Comparison of ENCODE assay signal across 10 mouse cellular contexts in genomic region chr10:80356737-80357136, GRCm38 (mm10). TPM values are rescaled to one million over a fixed set of nuclear protein-coding genes. Genes with fewer than 3 reads are reported as not detected.
DNase-seq lines count a peak whose midpoint lies in the region; ATAC-seq and TF ChIP-seq lines count a peak whose summit lies in the region.
"Had no signal": no experiment of that assay in that cellular context is flagged by ENCODE, and none has a peak within 500 bp of the region (broad histone marks: within the 10 kb centered on the region; RNA-seq: fewer than 3 reads in every experiment).

No protein-coding gene starts in this region.

- H3K27ac ChIP-seq in heart, embryonic 15.5 days: no peak overlapping the region
- H3K27ac ChIP-seq in cortical plate, adult 2 months (ENCODE audit: insufficient read depth, low read length): no peak overlapping the region
- no peak overlapping the region for H3K27ac ChIP-seq in hindbrain, embryonic 11.5 days (ENCODE audit: low read depth, low read length)
- H3K27ac ChIP-seq in midbrain, embryonic 12.5 days (replicated peaks): no peak overlapping the region

- peaks cover 94% of the 10 kb centered on the region for H3K27me3 ChIP-seq in heart, embryonic 15.5 days
- H3K27me3 ChIP-seq in hindbrain, embryonic 11.5 days (ENCODE audit: control insufficient read depth, insufficient read depth, low read length): peaks cover 78% of the 10 kb centered on the region
- H3K27me3 ChIP-seq in midbrain, embryonic 12.5 days: peaks cover 100% of the 10 kb centered on the region

- no peak for TF ChIP-seq CTCF in cortical plate, adult 2 months (IDR thresholded peaks at IDR 0.05; ENCODE audit: extremely low read depth, insufficient read depth, low read length)

- WGBS in heart, embryonic 15.5 days: 3% methylated on average over 34 of the region's 34 CpGs
- 3% methylated on average over 34 of the region's 34 CpGs for WGBS in hindbrain, embryonic 11.5 days
- 2% methylated on average over 34 of the region's 34 CpGs for WGBS in midbrain, embryonic 12.5 days

- no peak for DNase-seq in heart, adult 8-10 months (ENCODE audit: low spot score)
- DNase-seq in hindbrain, embryonic 11.5 days (ENCODE audit: low spot score): no peak
- DNase-seq in right cerebral cortex, postnatal 14 days: no peak
- DNase-seq in cerebellum, adult 9-11 months: no peak
- no peak for DNase-seq in kidney, adult 11 months
- DNase-seq: kidney, postnatal 14 days had no signal

- ATAC-seq in heart, embryonic 15.5 days (replicated peaks; ENCODE audit: insufficient number of reproducible peaks, insufficient read depth, low FRiP score, low read depth): no peak
- ATAC-seq in hindbrain, embryonic 11.5 days (ENCODE audit: low FRiP score): no peak
- no peak for ATAC-seq in midbrain, embryonic 12.5 days (ENCODE audit: low FRiP score, low read depth)
- ATAC-seq: CD4-positive, CD25-positive, alpha-beta regulatory T cell, adult 4 months had no signal

- peaks cover 16% of the 10 kb centered on the region for H3K4me1 ChIP-seq in heart, embryonic 15.5 days (replicated peaks)
- no peaks in the 10 kb centered on the region for H3K4me1 ChIP-seq in cortical plate, adult 2 months (ENCODE audit: control insufficient read depth, insufficient read depth, low read length)
- H3K4me1 ChIP-seq in hindbrain, embryonic 11.5 days (replicated peaks; ENCODE audit: control insufficient read depth, insufficient read depth, low read length): peaks cover 6% of the 10 kb centered on the region; the same call in 1 of the 2 replicates
- peaks cover 17% of the 10 kb centered on the region for H3K4me1 ChIP-seq in midbrain, embryonic 12.5 days

- H3K4me3 ChIP-seq in heart, embryonic 15.5 days: peak overlapping the region; percentile 27
- H3K4me3 ChIP-seq in cortical plate, adult 2 months (ENCODE audit: insufficient read depth, low read length): peak overlapping the region; percentile 48
- peak overlapping the region; percentile 24 for H3K4me3 ChIP-seq in hindbrain, embryonic 11.5 days (ENCODE audit: low read depth, low read length)
- H3K4me3 ChIP-seq in midbrain, embryonic 12.5 days: peak overlapping the region; percentile 34

- H3K4me2 ChIP-seq in heart, embryonic 15.5 days: peak overlapping the region; percentile 58
- peak overlapping the region; percentile 31 for H3K4me2 ChIP-seq in hindbrain, embryonic 11.5 days (replicated peaks; ENCODE audit: low read depth, low read length)
- H3K4me2 ChIP-seq in midbrain, embryonic 12.5 days (replicated peaks): peak overlapping the region; percentile 44

- no peak for TF ChIP-seq POLR2A in cortical plate, adult 2 months (IDR thresholded peaks at IDR 0.05; ENCODE audit: extremely low read depth, insufficient read depth, low read length)

- H3K9ac ChIP-seq in heart, embryonic 15.5 days: no peak overlapping the region
- H3K9ac ChIP-seq in hindbrain, embryonic 11.5 days (ENCODE audit: low read depth, low read length): no peak overlapping the region
- H3K9ac ChIP-seq in midbrain, embryonic 12.5 days (replicated peaks): no peak overlapping the region

- no peaks in the 10 kb centered on the region for H3K9me3 ChIP-seq in heart, embryonic 15.5 days (replicated peaks)
- no peaks in the 10 kb centered on the region for H3K9me3 ChIP-seq in hindbrain, embryonic 11.5 days (ENCODE audit: control insufficient read depth, low read length)
- no peaks in the 10 kb centered on the region for H3K9me3 ChIP-seq in midbrain, embryonic 12.5 days

- H3K36me3 ChIP-seq in heart, embryonic 15.5 days: no peaks in the 10 kb centered on the region
- no peaks in the 10 kb centered on the region for H3K36me3 ChIP-seq in hindbrain, embryonic 11.5 days (ENCODE audit: control insufficient read depth, insufficient read depth, low read length)
- no peaks in the 10 kb centered on the region for H3K36me3 ChIP-seq in midbrain, embryonic 12.5 days

RNA-seq across cellular contexts. Expression of gene Plk5, which starts 0.5 kb away (rescaled TPM):
- 0.06 and 0.09 TPM in 2 replicates for polyA plus RNA-seq in heart, embryonic 15.5 days (2015; fragmentation: Nextera tagmentation; extraction: Ambion mirVana)
- total RNA-seq in heart, adult 8-10 months (2022): 1 to 10 TPM in 2 of 4 experiments, under 1 TPM in 2; 0.91 to 1.3 (median 1.1) TPM
- polyA plus RNA-seq in cortical plate, adult 2 months (2012; rRNA removed): 36.3 and 40.3 TPM in 2 replicates
- 0.11 and 0.14 TPM in 2 replicates for polyA plus RNA-seq in hindbrain, embryonic 11.5 days (2014; fragmentation: Nextera tagmentation; extraction: Ambion mirVana)
- 0.31 and 0.52 TPM in 2 replicates for polyA plus RNA-seq in midbrain, embryonic 12.5 days (2016; fragmentation: Nextera tagmentation; extraction: Ambion mirVana)
- polyA plus RNA-seq: CD4-positive, CD25-positive, alpha-beta regulatory T cell, adult 4 months had no signal

RNA-seq across cellular contexts. Expression of gene Adamtsl5, which starts 8.5 kb away (rescaled TPM):
- 10.9 and 12.7 TPM in 2 replicates for polyA plus RNA-seq in heart, embryonic 15.5 days (2015; fragmentation: Nextera tagmentation; extraction: Ambion mirVana)
- total RNA-seq in heart, adult 8-10 months (2022): 100 to 1,000 TPM in 2 of 4 experiments, 10 to 100 TPM in 2; 87.9 to 109 (median 99.6) TPM
- polyA plus RNA-seq in cortical plate, adult 2 months (2012; rRNA removed): 7.9 and 9.4 TPM in 2 replicates
- 0.54 and 0.70 TPM in 2 replicates for polyA plus RNA-seq in hindbrain, embryonic 11.5 days (2014; fragmentation: Nextera tagmentation; extraction: Ambion mirVana)
- polyA plus RNA-seq in midbrain, embryonic 12.5 days (2016; fragmentation: Nextera tagmentation; extraction: Ambion mirVana): 0.38 and 0.79 TPM in 2 replicates
- polyA plus RNA-seq: CD4-positive, CD25-positive, alpha-beta regulatory T cell, adult 4 months had no signal

RNA-seq across cellular contexts. Expression of gene Reep6, which starts 27.0 kb away (rescaled TPM):
- polyA plus RNA-seq in heart, embryonic 15.5 days (2015; fragmentation: Nextera tagmentation; extraction: Ambion mirVana): 1.6 and 3.4 TPM in 2 replicates
- 1 to 10 TPM; 3.1 to 7.6 (median 5.0) TPM for total RNA-seq in heart, adult 8-10 months (2022)
- 5.7 and 6.3 TPM in 2 replicates for polyA plus RNA-seq in cortical plate, adult 2 months (2012; rRNA removed)
- 3.7 and 3.8 TPM in 2 replicates for polyA plus RNA-seq in hindbrain, embryonic 11.5 days (2014; fragmentation: Nextera tagmentation; extraction: Ambion mirVana)
- 3.1 and 4.3 TPM in 2 replicates for polyA plus RNA-seq in midbrain, embryonic 12.5 days (2016; fragmentation: Nextera tagmentation; extraction: Ambion mirVana)

RNA-seq across cellular contexts. Expression of gene Pcsk4, which starts 27.4 kb away (rescaled TPM):
- 1.3 and 1.5 TPM in 2 replicates for polyA plus RNA-seq in heart, embryonic 15.5 days (2015; fragmentation: Nextera tagmentation; extraction: Ambion mirVana)
- 1 to 10 TPM; 1.7 to 3.1 (median 2.7) TPM for total RNA-seq in heart, adult 8-10 months (2022)
- 13.1 and 13.9 TPM in 2 replicates for polyA plus RNA-seq in cortical plate, adult 2 months (2012; rRNA removed)
- polyA plus RNA-seq in hindbrain, embryonic 11.5 days (2014; fragmentation: Nextera tagmentation; extraction: Ambion mirVana): 1.1 and 1.8 TPM in 2 replicates
- 2.4 and 3.7 TPM in 2 replicates for polyA plus RNA-seq in midbrain, embryonic 12.5 days (2016; fragmentation: Nextera tagmentation; extraction: Ambion mirVana)

RNA-seq across cellular contexts. Expression of gene Mex3d, which starts 30.7 kb away (rescaled TPM):
- 4.8 and 5.2 TPM in 2 replicates for polyA plus RNA-seq in heart, embryonic 15.5 days (2015; fragmentation: Nextera tagmentation; extraction: Ambion mirVana)
- 1 to 10 TPM; 5.9 to 9.8 (median 8.3) TPM for total RNA-seq in heart, adult 8-10 months (2022)
- 13.8 and 14.3 TPM in 2 replicates for polyA plus RNA-seq in cortical plate, adult 2 months (2012; rRNA removed)
- polyA plus RNA-seq in hindbrain, embryonic 11.5 days (2014; fragmentation: Nextera tagmentation; extraction: Ambion mirVana): 13.4 and 14.7 TPM in 2 replicates
- polyA plus RNA-seq in midbrain, embryonic 12.5 days (2016; fragmentation: Nextera tagmentation; extraction: Ambion mirVana): 18.4 and 19.7 TPM in 2 replicates

Comparison
In these comparisons a context has a peak if more than half of its experiments do, and no peak if none do; other contexts are left out.
1. RNA of gene Plk5, which starts 0.5 kb away (polyA plus RNA-seq): 36.3 to 40.3 TPM in cortical plate, adult 2 months; 0.31 to 0.52 TPM in midbrain, embryonic 12.5 days, 0.11 to 0.14 TPM in hindbrain, embryonic 11.5 days and 0.06 to 0.09 TPM in heart, embryonic 15.5 days; every median in the first group is over 10 times any median in the second.
2. Peak in every context shown above with its lines, with median percentiles within 50 percentile points of each other: H3K4me2 ChIP-seq and H3K4me3 ChIP-seq.